Mouse (Mus musculus): ENCODE data around the gene Map10.

DNA sequence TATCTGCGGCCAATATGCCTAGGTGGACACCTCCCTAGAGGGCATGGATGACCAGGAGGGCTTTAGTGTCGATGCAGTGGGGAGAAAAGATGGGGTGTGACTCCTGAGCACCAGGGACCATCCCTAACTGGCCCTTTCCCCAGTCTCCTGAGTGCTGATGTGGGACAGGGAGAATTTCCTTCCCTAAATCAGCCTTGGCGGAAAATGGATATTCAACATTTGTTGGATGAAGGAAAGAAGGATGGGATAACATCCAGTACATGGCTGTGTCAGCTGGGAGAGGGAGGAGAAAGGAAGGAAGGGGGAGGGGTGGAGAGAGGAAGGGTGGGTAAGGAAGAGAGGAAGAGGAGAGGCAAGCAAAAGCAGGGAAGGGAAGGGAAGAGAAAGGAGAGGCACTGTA, 21.3 kb downstream of the Map10 start:
- TF ChIP-seq CTCF (IDR thresholded peaks at IDR 0.05; ENCODE audit: low read depth) (no peak), EP300 (IDR thresholded peaks at IDR 0.05; ENCODE audit: low read depth) (no peak)
